Mouse (Mus musculus) adrenal gland, adult 8-10 months (tissue): ENCODE data around the gene Pgc. TPM values are rescaled to one million over a fixed set of nuclear protein-coding genes. Genes with fewer than 3 reads are reported as not detected.
A peak's percentile ranks its signal among the peaks of the same experiment; 100 is the strongest.

Source experiments
- DNase-seq: peaks from one replicate; pipeline ENCODE4 v3.0.0; 2022
- total RNA-seq, 4 experiments: library from RNA; stranded (reverse); gene quantifications; 2 replicates each; pipeline ENCODE4 v1.2.4; 2022

Pgc gene
- total RNA-seq = not detected

GRCm38 (mm10) chr17:47726566-47726965 lies at the start of gene Pgc:
Pgc (plus strand) TSS chr17:47726842.
- DNase-seq = no peak

GRCm38 (mm10) chr17:47678238-47678637 lies 48.4 kb upstream of the Pgc start:
- DNase-seq = no peak

- no peak for DNase-seq
These were observed 47.9 kb upstream of the Pgc start for GRCm38 (mm10) chr17:47678702-47679101.

- no peak for DNase-seq
These were observed 43.8 kb upstream of the Pgc start for GRCm38 (mm10) chr17:47682836-47683235.

GRCm38 (mm10) chr17:47687409-47688343 lies 39.0 kb upstream of the Pgc start:
- DNase-seq = peak; percentile 93

- no peak for DNase-seq
These were observed 38.4 kb upstream of the Pgc start, which contains the start of gene Tomm6 for GRCm38 (mm10) chr17:47688344-47688607. Tomm6 (minus strand) TSS chr17:47688386.

- DNase-seq = peak; percentile 68
These were observed 37.8 kb upstream of the Pgc start, which contains the start of gene Frs3 for GRCm38 (mm10) chr17:47688608-47689575. Frs3 (plus strand) TSS chr17:47689030.

GRCm38 (mm10) chr17:47689894-47690293 lies 36.7 kb upstream of the Pgc start:
- DNase-seq = no peak

- no peak for DNase-seq
These were observed 35.0 kb upstream of the Pgc start for GRCm38 (mm10) chr17:47691650-47692049.

GRCm38 (mm10) chr17:47693671-47694441 lies 32.8 kb upstream of the Pgc start:
- no peak for DNase-seq

GRCm38 (mm10) chr17:47694442-47694502 lies 32.4 kb upstream of the Pgc start, which contains the start of gene Gm21981:
Gm21981 (minus strand) TSS chr17:47694455.
- DNase-seq = no peak

GRCm38 (mm10) chr17:47694503-47695336 lies 31.9 kb upstream of the Pgc start, which contains the start of gene Prickle4:
Prickle4 (minus strand) TSS chr17:47694736.
- DNase-seq = peak; percentile 97

- no peak for DNase-seq
These were observed 31.3 kb upstream of the Pgc start for GRCm38 (mm10) chr17:47695337-47695710.

- no peak for DNase-seq
These were observed 28.5 kb upstream of the Pgc start for GRCm38 (mm10) chr17:47698156-47698555.

GRCm38 (mm10) chr17:47699055-47699454 lies 27.6 kb upstream of the Pgc start:
- no peak for DNase-seq

- no peak for DNase-seq
These were observed 24.8 kb upstream of the Pgc start for GRCm38 (mm10) chr17:47701793-47702192.

- no peak for DNase-seq
These were observed 23.9 kb upstream of the Pgc start for GRCm38 (mm10) chr17:47702548-47703345.

GRCm38 (mm10) chr17:47703556-47703955 lies 23.1 kb upstream of the Pgc start:
- DNase-seq = no peak

GRCm38 (mm10) chr17:47704692-47705091 lies 21.9 kb upstream of the Pgc start:
- DNase-seq = no peak

GRCm38 (mm10) chr17:47706196-47706595 lies 20.4 kb upstream of the Pgc start:
- DNase-seq = no peak

GRCm38 (mm10) chr17:47707961-47708360 lies 18.7 kb upstream of the Pgc start:
- DNase-seq = no peak
